Mouse (Mus musculus) MEL (cell line): Measurements from ENCODE around the gene Trpm3.

Experiments
- CTCF ChIP-seq, 3 experiments: IDR thresholded peaks in 2 of 3; conservative IDR thresholded peaks in 1 of 3; 2 replicates each; pipeline ENCODE4 v1.5.1; 2011 to 2012; ENCODE audit warnings: low read length in 3 of 3, low read depth in 2 of 3, mild to moderate bottlenecking in 2 of 3, improper control_type of control experiment in 1 of 3, inconsistent platforms in 1 of 3, mixed read lengths in 1 of 3, moderate library complexity in 1 of 3; ENCODE audit not compliant: control insufficient read depth in 1 of 3, insufficient read depth in 1 of 3, poor library complexity in 1 of 3, severe bottlenecking in 1 of 3
- EP300 ChIP-seq, 2 experiments: IDR thresholded peaks; 2 replicates each; pipeline ENCODE4 v1.6.1; 2011; ENCODE audit warnings: improper control_type of control experiment in 2 of 2, low read length in 2 of 2, low read depth in 1 of 2, mild to moderate bottlenecking in 1 of 2
- RAD21 ChIP-seq: IDR thresholded peaks from 2 replicates; pipeline ENCODE4 v1.6.1; 2011; ENCODE audit warnings: mild to moderate bottlenecking, low read depth, low read length, improper control_type of control experiment
- SIN3A ChIP-seq: IDR thresholded peaks from 2 replicates; pipeline ENCODE4 v1.6.1; 2012; ENCODE audit warnings: low read length, improper control_type of control experiment, inconsistent platforms
- USF1 ChIP-seq: IDR thresholded peaks from 2 replicates; pipeline ENCODE4 v1.6.1; 2014; ENCODE audit warnings: low read depth, mild to moderate bottlenecking, inconsistent platforms, low read length, improper control_type of control experiment, moderate library complexity
- ZC3H11A ChIP-seq: IDR thresholded peaks from 2 replicates; pipeline ENCODE4 v1.6.1; 2012; ENCODE audit warnings: low read depth, mild to moderate bottlenecking, inconsistent platforms, low read length, improper control_type of control experiment
- ZMIZ1 ChIP-seq: IDR thresholded peaks from 2 replicates; pipeline ENCODE4 v1.6.1; 2012; ENCODE audit warnings: low read depth, mild to moderate bottlenecking, inconsistent platforms, low read length, improper control_type of control experiment, moderate library complexity

- TF ChIP-seq USF1 (no peak), RAD21 (no peak), CTCF (IDR thresholded peaks at IDR 0.05 in 2 of 3, conservative IDR thresholded peaks at IDR 0.05 in 1 of 3; ENCODE audit: control insufficient read depth in 1 of 3, insufficient read depth in 1 of 3, low read depth in 2 of 3, low read length in 3 of 3, poor library complexity in 1 of 3, severe bottlenecking in 1 of 3) (no peak), ZMIZ1 (no peak), ZC3H11A (no peak), EP300 (IDR thresholded peaks at IDR 0.05; ENCODE audit: low read depth in 1 of 2, low read length in 2 of 2) (no peak), SIN3A (no peak)
Observed at GRCm38 (mm10) chr19:22180136-22180535, 41.3 kb downstream of the Trpm3 start.
